Mouse (Mus musculus) lung, embryonic 14.5 days (tissue): ENCODE measurements at regions not wholly inside any gene's neighbourhood (a gene's known extent, or its start where the extent isn't known, plus 50 kb on each side); places are given as distances from the start of the nearest gene placed in this dataset.

Experiments
- ATAC-seq: fragments of 200-750 bp; cut with Nextera tagmentation; 2 replicates; pipeline ENCODE4 v1.8.0; 2017; ENCODE audit warnings: mild to moderate bottlenecking, moderate TSS enrichment, moderate library complexity; ENCODE audit not compliant: insufficient read depth
- DNase-seq: peaks from one replicate; pipeline ENCODE4 v3.0.0-alpha.2; 2015
- H3K27ac ChIP-seq: fragments of 300-500 bp; sonication (generic); 2 replicates; pipeline ENCODE4 v1.5.1; 2014; ENCODE audit warnings: low read depth, mild to moderate bottlenecking, moderate library complexity
- H3K27me3 ChIP-seq: fragments of 300-500 bp; sonication (generic); 2 replicates; pipeline ENCODE4 v1.6.1; 2014; ENCODE audit warnings: low read length, control low read depth; ENCODE audit not compliant: insufficient read depth
- H3K36me3 ChIP-seq: fragments of 300-500 bp; sonication (generic); 2 replicates; pipeline ENCODE4 v1.6.1; 2014; ENCODE audit warnings: control low read depth; ENCODE audit not compliant: insufficient read depth
- H3K4me1 ChIP-seq: fragments of 300-500 bp; sonication (generic); 2 replicates; pipeline ENCODE4 v1.6.1; 2014; ENCODE audit warnings: antibody characterized with exemption, control low read depth; ENCODE audit not compliant: insufficient read depth
- H3K4me2 ChIP-seq: fragments of 300-500 bp; sonication (generic); 2 replicates; pipeline ENCODE4 v1.6.1; 2014; ENCODE audit warnings: mild to moderate bottlenecking
- H3K4me3 ChIP-seq: fragments of 300-500 bp; sonication (generic); 2 replicates; pipeline ENCODE4 v1.5.1; 2014; ENCODE audit warnings: low read depth, low read length
- H3K9ac ChIP-seq: fragments of 300-500 bp; sonication (generic); 2 replicates; pipeline ENCODE4 v1.6.1; 2014
- H3K9me3 ChIP-seq: fragments of 300-500 bp; sonication (generic); 2 replicates; pipeline ENCODE4 v1.6.1; 2016; ENCODE audit warnings: low read depth, low read length, control low read depth
- CTCF ChIP-seq: IDR thresholded peaks from 2 replicates; pipeline ENCODE4 v1.5.1; 2016; ENCODE audit warnings: antibody characterized with exemption, low read depth
- WGBS: fragments of 180-500 bp; shearing (Covaris S2); extraction: QIAGEN DNeasy Blood & Tissue Kit; methylation state at CpG from one replicate; pipeline ENCODE4 v1.1.7; 2014; 5-methylcytosine and 5-hydroxymethylcytosine counted together

GRCm38 (mm10) chr3:70957470-70957869 is 950.1 kb downstream of the Otol1 start:
- Histone ChIP-seq H3K27ac (no peak overlapping the region), H3K9me3 (no peaks in the 10 kb centered on the region), H3K4me3 (no peak overlapping the region), H3K9ac (no peak overlapping the region), H3K36me3 (no peaks in the 10 kb centered on the region), H3K4me1 (no peaks in the 10 kb centered on the region), H3K4me2 (no peak overlapping the region), H3K27me3 (no peaks in the 10 kb centered on the region)
- DNase-seq (no peak), ATAC-seq (no peak)
- no peak for TF ChIP-seq CTCF

- ATAC-seq (no peak), DNase-seq (no peak)
- Histone ChIP-seq H3K36me3 (no peaks in the 10 kb centered on the region), H3K27ac (no peak overlapping the region), H3K4me3 (no peak overlapping the region), H3K4me1 (no peaks in the 10 kb centered on the region), H3K9ac (no peak overlapping the region), H3K9me3 (no peaks in the 10 kb centered on the region), H3K4me2 (no peak overlapping the region), H3K27me3 (no peaks in the 10 kb centered on the region)
- no peak for TF ChIP-seq CTCF
- 73% methylated on average over 1 of the region's 1 CpGs for WGBS
Measured at GRCm38 (mm10) chr3:70962498-70962897, 955.1 kb downstream of the Otol1 start.

DNA sequence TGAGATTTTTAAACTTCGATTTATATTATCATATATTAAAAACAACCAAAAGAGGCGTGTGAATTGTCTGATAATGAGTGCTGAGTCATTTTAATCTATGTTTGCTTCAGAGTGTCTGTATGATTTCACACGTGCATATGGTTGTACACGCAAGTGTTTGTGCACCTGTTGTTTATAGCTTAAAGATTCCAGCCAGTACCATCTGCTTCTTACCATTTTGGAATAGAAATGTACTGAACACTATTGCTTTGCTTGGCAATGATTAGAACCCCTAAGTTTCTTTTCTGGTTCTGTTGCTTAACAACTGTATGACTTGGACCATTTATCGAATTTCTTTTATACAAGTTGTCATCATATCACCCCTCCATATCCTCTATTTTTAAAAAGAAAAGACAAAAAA is 969.5 kb downstream of the Otol1 start:
- ATAC-seq: no peak

DNA sequence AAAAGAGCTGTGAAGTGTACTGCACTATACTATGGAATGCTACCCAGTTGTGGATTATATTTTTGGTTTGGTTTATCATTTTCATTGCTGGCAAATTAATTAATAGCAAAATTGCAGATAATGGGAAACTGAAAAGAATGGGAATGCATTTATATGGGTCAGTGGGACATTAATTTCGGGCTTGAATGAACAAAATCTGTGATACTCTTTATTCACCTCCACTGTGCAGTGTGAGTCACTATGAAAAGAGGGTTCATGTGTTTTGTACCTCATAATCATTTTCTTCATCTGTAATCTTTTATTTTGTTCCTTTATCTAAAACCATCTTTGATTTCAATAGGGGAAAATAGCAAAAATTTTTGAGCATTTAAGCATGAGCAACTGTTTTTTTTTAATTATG is 983.5 kb downstream of the Otol1 start:
- no peak for TF ChIP-seq CTCF

More for the DNA sequence above, 969.5 kb downstream of the Otol1 start:
- WGBS: 77% methylated on average over 5 of the region's 5 CpGs
- no peaks in the 10 kb centered on the region for H3K27me3 ChIP-seq
- H3K4me3 ChIP-seq: no peak overlapping the region
- TF ChIP-seq CTCF: no peak
- no peak overlapping the region for H3K27ac ChIP-seq
- no peak for DNase-seq
- H3K4me2 ChIP-seq: no peak overlapping the region
- H3K36me3 ChIP-seq: no peaks in the 10 kb centered on the region
- no peak overlapping the region for H3K9ac ChIP-seq
- H3K4me1 ChIP-seq: no peaks in the 10 kb centered on the region
- no peaks in the 10 kb centered on the region for H3K9me3 ChIP-seq

GRCm38 (mm10) chr3:71003052-71003451 is 995.6 kb downstream of the Otol1 start:
- Histone ChIP-seq H3K4me3 (no peak overlapping the region), H3K27me3 (no peaks in the 10 kb centered on the region), H3K4me2 (no peak overlapping the region), H3K9ac (no peak overlapping the region), H3K9me3 (no peaks in the 10 kb centered on the region), H3K36me3 (no peaks in the 10 kb centered on the region), H3K4me1 (no peaks in the 10 kb centered on the region), H3K27ac (no peak overlapping the region)
- TF ChIP-seq CTCF: no peak
- no peak for ATAC-seq
- DNase-seq: peak; percentile 1
- WGBS: 79% methylated on average over 6 of the region's 6 CpGs

More for the DNA sequence above, 983.5 kb downstream of the Otol1 start:
- ATAC-seq (no peak), DNase-seq (no peak)
- Histone ChIP-seq H3K9ac (no peak overlapping the region), H3K36me3 (no peaks in the 10 kb centered on the region), H3K4me1 (no peaks in the 10 kb centered on the region), H3K9me3 (no peaks in the 10 kb centered on the region), H3K4me3 (no peak overlapping the region), H3K27me3 (no peaks in the 10 kb centered on the region), H3K4me2 (no peak overlapping the region), H3K27ac (no peak overlapping the region)
- WGBS: 71% methylated on average over 1 of the region's 1 CpGs
